Mouse (Mus musculus) thymus, postnatal 25 days (tissue): ENCODE results near the gene Cald1.
A peak's percentile ranks its signal among the peaks of the same experiment; 100 is the strongest.

ENCODE experiments used
- DNase-seq: peaks from one replicate; pipeline ENCODE4 v3.0.0; 2022

Gene Cald1

DNA sequence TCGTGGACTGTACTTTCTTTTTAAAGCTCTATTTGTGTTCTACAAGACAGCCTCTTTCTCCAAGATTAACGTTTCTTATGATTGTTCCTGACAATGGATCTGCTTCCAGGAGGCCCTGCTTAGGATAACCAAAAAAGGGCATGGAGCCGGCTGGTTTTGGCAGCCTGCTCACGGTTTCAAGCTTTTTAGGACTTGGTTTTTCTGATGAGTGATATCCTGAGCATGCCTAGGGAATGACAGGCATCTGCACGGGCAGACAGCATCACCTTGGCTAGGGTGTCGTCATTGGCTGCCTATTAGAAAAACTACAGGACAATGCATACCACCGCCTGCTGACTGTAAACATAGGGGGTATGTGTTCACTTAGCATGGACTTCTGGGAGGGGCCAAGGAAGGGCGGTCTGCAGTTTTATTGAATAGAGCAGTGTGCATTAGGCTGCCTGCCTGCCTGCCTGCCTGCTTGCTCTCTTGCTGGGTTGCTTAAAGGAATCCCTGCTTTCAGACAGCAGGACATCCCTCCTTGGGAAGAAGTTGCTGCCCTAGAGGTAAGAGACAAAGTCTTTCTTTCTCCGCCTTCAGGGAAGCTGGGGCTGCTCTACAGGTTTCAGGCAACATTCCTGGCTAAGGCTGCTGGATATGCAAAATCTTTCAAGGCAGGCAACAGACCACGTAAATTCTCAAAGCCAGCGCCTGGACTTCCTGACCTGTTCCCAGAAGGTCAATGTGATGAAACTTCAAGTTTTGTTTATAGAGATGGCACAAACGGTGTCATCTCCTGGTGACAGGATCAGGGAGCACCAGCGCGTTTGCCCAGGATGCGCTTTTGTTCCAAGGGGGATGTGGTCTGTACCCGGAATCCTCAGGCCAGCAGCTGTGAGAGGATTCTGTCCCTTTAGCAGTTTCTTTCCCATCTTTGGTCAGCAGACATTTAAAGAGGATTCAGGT lies at the start of gene Cald1:
Gene Cald1, plus strand, starts transcription at position 380 of the 945 bp plus-strand sequence.
- DNase-seq = no peak

DNA sequence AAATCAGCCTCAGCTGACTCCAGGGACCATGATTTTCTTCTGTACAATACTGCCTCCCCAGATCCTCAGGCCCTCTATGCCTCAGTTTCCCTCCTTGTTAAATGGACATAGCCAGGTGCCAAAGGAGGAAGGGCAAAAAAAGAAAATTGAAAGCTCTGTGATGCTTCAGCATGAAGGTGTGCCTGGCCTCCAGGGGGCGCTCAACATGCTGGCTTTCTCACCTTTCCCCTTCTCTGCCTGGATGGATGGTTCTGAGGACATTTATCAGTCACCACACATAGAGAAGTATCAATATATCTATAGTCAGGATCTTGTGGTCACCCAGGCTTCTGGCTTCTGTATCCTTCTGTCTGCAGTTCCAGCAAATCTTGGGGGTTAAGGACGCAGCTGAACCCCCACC lies 49.3 kb upstream of the Cald1 start:
- peak; percentile 51 for DNase-seq

DNA sequence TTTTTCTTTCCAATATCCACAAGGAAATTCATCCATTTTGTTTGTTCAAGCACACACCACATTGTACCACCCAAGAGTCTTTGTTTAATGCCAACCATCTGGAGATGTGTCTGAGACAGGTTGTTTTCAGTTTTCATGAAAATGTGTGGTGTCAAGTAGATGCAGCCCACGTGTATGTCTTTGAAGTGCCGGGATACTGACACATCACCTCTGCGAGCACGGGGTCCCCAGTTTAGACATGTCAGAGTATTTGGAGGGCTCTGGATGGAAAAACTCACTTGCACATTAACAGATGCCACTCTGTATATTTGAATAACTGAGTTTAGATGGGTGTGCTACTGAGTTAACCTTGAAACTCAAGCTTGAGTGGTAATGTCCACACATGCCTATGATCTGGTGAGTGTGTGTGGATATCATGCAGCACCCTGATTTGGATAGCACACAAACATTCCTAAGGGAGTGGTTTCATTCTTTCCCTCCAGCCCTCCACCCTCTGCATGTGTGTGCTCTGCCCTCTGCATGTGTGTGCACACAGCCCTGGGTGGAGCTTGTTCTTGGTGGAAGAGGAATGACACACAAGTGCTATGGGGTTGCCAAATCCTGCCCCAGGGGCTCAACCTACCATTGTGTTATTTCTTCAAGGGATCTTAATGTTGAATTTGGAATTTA lies 45.7 kb upstream of the Cald1 start:
- DNase-seq = no peak

DNA sequence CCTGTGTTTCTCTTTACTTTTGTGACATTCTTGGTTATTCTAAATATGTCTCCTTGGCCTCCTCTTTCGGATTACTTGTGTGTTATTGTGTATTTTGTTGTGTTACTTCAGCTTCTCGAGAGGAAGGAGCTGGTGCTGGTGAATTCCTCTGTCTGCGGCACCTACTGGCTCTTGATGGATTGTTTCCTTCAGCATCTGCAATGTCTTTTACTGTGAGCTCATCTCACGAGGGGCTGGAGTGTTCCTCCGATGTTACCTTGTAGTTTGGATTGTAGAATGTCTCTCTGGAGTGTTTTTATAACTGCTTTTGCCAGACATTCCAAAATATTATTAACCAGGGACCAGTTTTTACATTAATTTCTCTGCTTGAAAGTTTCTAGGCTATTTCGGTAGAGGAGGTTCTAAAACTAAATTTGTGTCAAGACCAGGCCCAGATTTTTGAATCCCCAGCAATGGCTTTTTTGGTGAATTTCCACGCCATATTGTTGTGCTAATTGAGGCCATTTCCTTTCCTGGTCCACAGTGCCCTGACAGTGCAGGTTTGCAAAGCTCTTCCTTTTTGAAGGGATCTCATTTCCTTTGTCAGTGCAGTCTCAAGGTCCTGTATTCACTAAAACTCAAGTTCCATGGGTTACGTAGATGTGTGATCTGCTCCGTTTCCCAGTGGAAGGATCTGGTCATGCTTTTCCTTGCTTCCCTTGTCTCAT lies 43.9 kb upstream of the Cald1 start:
- DNase-seq = no peak

DNA sequence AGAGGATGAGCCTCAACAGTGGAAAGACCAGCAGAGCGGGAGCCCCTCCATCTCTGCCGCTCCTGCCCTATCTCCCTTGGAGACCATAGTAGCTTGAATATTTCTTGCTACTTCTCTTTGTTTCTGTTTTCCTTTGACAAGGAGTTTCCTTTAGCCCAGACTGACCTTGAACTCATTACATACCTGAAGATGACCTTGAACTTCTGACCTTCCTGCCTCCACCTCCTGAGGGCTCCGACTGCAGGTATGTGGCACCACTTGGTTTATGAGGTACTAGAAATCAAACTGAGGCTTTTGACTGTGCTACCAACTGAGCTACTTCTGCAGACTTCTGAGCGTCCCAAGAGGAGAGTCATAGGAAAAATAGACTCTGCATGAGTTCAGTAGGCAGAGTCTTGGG lies 38.8 kb upstream of the Cald1 start:
- no peak for DNase-seq

DNA sequence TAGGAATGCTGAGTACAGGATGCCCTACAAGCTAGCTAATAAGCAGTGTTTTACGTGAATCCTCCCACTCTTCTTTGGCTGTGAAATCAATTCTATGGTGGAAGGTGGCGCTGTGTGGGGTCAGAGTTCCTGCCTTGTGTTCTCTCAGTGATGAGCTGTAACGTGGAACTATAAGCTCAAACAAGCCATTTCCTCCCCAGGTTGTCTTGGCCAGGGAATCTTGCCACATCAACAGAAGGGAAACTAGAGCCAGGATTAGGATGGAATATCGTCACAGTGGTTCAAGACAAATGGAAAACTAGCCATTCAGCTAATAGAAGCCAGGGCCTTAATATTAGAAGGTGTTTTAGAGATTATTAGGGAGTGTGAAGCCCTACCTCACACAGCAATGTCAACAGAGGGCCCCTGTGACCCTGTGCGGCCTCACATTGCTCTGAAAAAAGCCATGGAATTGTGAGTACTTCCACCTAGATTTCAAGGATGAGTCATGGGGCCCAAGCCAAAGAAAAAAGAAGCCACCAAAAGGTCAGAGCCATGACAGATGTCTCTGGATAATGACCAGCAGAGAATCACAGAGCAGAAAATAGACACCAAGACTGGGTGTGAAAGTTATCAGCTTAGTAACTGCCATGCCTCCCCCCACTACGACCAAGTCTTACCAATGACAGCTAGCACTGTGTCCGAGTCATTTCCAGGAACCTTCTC lies 33.0 kb upstream of the Cald1 start:
- DNase-seq = no peak

DNA sequence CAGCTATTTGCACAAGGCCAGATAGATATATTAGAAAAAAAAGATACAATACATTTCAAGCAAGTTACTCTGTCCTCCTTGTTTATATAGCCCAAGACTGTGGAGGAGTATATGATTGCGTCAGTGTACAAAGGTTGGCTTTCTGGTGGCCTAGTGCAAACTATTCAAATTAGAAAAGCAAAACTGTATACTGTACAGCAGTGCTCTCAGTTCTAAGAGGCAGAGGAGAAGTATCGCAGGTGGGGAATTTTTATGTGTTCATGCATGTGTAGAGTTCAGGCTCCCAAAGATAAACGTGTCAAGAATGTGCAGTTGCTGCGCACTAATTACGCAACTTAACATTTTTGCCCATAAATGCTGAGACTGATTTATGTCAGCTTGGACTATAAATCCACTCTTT lies 31.0 kb upstream of the Cald1 start:
- no peak for DNase-seq

DNA sequence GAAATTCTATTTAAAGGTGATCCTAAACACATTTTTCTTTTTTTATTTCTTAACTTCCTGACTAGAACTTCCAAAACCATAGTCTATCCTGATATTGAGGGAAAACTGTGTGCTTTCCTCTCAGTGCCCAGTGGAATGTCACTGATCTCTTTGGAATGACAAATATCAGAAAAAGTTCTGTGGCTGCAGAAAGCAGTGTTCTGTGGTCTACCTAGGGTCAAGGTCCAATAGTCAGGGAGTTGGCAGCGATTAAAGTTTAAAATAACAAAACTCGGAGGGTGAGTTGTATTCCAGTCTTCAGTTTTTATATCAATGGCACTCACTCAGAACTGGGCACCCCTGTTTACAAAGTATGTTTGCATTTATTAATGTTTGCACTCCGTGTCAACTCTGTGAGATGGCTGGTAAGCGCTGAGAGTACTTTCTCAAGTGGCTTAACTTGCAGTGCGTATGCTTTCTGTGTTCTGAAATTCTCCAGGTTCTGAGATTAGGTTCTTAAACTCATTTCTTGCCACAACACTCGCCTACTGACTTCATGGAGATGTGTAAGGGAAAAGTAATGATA lies 18.7 kb upstream of the Cald1 start:
- no peak for DNase-seq

DNA sequence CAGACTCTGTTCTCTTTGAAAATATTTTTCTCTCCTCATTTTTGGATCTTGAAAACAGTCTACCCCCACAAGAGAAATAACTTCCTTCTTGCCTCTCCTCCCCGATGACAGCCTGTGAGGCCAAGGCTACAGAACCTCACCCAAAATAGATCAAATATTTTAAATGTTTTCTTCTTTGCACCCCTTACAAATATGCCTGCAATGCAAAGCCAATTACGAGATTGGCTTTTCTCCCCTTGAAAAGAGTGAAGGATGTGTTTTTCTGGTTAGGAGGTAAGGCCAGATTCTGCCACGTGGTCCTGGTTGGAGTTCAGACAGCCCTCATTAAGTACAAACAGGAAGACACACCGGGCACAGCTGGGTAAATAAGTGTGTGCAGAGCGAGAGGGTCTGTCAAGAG lies 14.9 kb upstream of the Cald1 start:
- DNase-seq = no peak

DNA sequence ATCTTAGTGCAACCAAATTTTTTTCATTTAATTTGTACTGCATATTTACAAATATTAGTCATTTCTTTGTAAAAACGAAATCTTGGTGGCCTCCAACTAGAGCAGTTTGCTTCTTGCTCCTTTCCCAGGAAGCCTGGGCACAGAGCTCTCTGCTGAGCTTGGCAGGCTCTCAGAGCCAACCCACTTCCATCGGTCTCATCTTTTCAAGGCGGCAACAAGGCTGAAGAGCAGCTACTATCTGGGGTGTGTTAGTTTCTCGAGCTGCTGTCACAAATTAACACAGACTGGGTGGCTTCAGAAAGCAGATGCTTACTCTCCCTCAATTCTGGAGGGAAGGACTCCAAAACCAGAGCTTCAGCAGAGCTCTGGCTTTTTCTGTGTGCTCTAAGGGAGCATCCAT lies 10.2 kb upstream of the Cald1 start:
- no peak for DNase-seq

DNA sequence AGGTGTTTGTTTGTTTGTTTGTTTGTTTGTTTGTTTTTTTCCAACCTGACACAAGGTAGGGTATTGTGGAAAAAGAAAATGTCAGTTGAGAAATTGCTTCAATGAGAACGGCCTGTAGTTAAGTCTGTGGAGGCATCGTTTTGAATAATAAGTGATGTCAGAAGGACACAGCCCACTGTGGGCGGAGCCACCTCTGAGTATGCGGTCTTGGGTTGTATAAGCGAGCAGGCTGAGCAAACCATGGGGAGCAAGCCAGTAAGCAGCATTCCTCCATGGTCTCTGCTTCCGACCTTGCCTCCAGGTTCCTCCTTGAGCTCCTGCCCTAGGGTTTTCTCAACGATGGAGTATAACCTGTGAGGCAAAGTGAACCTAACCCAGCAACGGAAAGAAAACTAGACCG lies 7.6 kb upstream of the Cald1 start:
- DNase-seq = no peak

DNA sequence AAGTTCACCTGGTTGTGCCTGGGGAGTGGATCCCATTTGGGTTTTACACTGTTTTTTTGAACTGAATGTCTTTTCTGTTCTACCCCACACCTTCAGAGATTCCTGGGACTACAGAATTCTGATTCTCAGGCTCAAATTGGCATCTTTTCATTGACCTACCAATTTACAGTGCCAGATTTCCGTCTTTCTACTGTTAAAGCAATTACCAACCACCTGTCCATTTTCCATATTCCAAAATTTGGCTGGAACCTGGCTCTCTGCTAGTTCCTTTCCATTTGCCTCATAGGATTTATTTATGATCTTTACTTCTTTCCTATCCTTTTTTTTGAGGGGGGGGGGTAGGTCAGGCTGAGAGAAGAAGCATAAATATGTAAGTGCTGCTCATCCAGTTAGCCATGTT lies 4.9 kb upstream of the Cald1 start:
- DNase-seq = no peak

DNA sequence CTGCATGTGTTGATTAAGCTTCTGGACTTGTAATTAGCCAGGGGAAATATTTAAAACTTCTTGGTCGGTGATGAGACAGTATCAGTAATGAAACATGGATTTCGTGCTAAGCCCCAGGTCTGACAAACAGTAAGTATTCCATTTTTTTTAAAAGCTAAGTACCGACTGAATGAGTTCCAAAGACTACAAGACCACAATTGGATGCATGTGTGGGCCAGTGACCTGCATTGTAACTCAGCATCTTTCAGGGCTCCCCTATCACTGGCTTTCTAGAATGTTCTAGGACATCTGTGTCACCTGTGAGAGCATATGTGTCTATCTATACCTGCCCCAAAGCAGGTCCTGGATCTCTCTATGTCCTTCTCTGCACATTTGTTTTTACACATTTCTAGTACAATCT lies 984 bp upstream of the Cald1 start:
- DNase-seq = no peak

DNA sequence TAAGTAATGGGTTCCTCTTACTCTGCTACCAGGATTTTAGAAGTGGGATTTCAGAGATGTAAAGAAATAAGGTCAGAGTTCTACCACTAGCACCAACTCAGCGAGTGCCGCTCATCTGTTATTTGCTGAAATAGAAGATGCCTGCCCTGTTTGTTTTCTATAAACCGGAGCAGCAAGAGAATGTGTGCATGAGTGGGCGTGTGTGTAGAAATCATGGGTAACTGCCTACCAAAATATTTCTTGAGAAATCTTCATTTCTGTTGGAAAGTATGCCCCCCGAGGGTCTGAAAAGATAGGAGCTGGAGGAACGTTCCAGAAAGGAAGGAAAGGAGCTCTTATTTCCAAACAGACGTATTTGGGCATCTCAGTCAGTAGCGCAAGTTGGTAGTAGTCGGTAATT lies 871 bp downstream of the Cald1 start:
- DNase-seq = no peak

DNA sequence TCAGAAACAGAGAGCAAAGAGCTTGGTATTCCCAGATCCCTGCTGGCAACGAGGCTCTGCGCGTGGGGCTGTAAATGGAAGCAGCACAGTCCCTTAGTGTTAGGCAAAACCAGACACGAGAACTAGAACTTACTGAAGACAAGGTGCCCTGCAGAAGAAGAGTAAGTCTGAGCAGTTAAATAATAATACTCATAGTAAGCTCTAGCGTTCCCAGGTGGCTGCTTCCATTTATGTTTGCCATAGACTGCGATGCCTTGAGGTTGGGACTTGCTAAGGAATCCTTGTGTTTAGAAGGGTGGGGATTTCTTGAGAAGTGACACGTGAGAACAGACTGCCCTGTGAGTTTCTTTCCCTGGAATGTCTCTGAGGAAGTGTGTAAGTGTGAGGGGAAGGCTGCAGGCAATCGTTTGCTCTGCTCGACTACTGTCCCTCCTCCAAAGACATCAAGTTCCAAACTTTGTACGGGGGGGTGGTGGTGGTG lies 1.4 kb downstream of the Cald1 start:
- DNase-seq = no peak

DNA sequence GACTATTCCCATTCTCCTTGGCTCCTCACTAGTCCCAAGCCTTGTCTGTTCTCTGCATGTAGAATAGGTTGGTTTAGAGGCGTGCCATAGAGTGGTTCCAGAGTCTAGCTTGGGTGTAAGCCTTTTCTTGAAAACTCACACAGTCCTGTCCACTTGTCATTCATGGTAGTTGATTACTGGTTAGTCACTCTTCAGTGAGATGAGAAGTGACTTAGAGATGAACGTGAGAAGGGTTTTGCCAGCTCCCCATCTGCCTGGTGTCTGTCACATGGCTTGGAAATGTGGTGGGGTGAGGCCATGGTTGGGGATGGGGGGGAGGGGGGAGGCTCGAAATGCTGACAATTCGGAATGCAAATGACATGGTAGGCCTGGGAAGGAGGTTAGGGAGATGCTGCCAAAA lies 2.5 kb downstream of the Cald1 start:
- no peak for DNase-seq

DNA sequence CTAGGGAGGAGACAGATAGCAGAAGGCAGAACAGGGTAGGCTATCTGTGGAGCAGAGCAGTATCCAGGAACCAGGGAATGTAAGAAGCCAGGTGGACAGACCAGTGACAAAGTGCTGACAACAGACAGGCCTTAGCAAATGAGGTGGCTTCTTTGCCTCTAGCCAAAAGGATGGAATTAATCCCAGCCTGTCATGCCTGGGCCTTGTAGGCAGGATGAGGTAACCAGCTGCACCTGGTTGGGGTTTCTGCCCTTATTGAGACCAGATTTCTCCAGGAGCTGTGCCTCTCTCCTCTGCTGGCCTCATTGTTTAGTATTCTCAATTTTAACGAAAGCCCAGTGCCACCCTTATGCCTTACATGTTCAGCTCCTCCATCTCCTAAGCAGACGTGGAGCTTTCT lies 3.8 kb downstream of the Cald1 start:
- DNase-seq = no peak

DNA sequence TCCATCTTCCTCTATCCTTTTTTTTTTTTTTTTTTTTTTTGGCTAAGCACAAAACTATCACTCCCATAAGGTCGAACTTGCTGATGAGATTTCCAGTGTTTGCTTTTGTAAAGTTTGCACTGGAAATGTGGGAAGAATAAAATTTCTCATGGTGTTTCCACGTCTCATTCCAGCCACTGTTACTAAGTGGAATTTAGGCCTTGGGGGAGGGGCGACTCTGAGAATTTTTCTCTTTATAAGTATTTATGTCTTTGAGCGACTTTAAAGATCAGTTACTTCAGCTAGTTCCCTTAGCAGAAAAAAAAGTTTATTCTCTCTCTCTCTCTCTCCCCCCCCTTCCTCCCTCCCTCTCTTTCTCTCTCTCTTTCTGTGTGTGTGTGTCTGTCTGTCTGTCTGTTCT lies 8.1 kb downstream of the Cald1 start:
- DNase-seq = no peak

DNA sequence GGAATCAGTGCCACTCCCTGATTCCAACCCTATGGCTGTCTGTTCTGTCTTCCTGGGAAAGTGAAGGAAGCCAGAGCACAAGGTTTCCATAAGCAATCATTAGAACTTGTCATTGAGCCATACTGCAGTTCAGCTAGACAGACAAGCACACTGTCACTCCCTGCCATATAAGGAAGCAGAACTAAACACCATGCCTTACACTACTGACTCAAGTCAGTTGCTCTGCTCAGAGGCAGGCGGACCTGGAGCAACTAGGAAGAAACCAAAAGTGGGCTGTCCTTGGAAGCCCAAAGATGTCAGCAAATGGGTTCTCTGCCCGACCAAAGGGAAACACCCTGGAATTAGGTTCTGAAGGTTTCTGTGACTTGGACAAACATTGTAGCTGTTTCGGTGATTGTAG lies 10.3 kb downstream of the Cald1 start:
- DNase-seq = no peak

DNA sequence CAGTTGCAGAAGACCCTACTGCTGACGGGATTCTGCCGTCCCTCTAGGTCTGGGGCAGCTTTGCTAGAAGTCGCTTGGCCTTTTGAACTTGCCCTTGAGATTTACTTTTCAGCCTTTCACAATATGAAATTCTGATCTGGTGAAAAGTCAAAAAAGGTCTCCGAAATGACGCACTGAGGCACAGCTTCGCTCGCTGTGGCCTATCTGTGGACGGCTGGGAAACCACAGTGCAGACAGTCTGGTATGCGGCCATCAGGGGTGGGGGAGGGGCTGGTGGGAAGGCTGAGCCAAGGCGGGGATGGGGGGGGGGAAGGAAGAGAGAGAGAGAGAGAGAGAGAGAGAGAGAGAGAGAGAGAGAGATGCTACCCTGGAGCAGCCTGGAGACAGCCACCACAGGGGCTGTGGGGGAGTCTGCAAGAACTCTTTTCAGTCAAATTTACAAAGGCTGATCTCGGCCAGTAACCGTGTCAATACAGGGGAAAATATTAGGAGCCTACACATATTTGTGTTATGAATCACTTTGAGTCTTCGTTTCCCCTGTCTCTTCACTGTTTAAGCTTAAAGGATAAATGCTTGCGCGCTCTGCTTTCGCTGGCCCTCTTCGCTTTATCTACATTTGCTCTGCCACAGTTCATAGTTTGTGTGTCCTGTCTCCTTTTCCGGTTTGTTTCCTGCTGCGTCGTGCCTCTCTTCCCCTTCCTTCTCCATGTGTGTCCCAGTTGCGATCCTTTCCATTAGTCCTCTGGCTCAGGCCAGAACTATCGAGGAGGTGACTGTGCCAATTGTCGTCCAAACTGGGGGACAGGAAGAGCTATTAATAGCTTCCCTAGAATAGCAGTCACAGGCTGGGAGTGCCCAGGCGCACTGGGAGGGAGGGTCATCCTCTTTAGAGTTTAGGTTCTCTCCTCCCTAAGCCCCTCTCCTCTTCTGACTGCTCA lies 11.9 kb downstream of the Cald1 start:
- no peak for DNase-seq

DNA sequence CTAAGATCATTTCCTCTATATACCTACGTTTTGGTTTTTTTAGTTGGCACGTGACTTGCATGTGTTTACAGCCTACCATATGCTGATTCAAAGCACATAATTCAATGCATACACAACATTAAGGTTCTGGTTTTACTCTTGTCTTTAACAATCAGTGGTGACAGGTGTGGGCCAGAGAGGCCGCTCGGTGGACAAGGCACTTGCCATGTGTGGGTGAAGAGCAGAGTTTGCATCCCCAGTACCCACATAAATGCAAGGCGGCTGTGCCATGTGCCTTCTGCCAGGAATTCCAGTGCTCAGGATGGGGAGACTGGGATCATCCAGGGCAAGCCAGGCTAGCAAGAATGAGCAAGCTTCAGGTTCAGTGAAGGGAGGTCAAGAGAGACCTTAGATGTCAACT lies 14.8 kb downstream of the Cald1 start:
- DNase-seq = no peak

DNA sequence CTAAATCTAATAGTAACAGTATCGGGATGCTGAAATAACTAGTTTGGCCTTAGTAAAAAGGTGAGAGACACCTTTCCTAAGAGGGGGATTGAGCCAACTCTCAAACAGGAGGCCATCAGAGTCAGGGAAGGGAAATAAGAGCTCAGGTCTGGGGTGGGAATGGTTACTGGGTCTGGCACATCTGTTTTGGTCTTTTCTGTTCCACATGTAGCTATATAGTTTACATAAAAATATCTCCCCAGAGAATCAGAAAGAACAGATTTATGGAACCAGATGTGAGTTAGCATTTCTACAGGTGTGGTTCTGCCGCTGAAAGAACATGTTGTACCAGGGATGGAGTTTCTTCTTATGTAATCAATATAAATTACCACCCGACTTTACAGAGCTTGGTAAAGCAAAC lies 17.1 kb downstream of the Cald1 start:
- no peak for DNase-seq
